Mouse (Mus musculus): ENCODE measurements at regions not wholly inside any gene's neighbourhood (a gene's known extent, or its start where the extent isn't known, plus 50 kb on each side); places are given as distances from the start of the nearest gene placed in this dataset.

GRCm38 (mm10) chr13:117413616-117414015, 188.5 kb upstream of the Hcn1 start:
- TF ChIP-seq POLR2A (IDR thresholded peaks at IDR 0.05; ENCODE audit: low read depth, low read length) (no peak), CTCF (IDR thresholded peaks at IDR 0.05; ENCODE audit: extremely low read depth, insufficient read depth, insufficient read length, insufficient replicate concordance) (no peak)

All from spleen, adult 2 months (tissue).